Mouse (Mus musculus) myocyte (in vitro differentiated cells): ENCODE results near the gene Apln.

ENCODE experiments used
- MYOG ChIP-seq, 3 experiments: IDR thresholded peaks; one replicate each; pipeline ENCODE4 v1.6.1; 2011; ENCODE audit warnings: control low read depth in 2 of 3, low read depth in 2 of 3, mild to moderate bottlenecking in 2 of 3; ENCODE audit not compliant: insufficient read length in 2 of 3, control insufficient read depth in 1 of 3, insufficient read depth in 1 of 3
- POLR2A ChIP-seq: IDR thresholded peaks from one replicate; pipeline ENCODE4 v1.6.1; 2011; ENCODE audit warnings: low read depth, mild to moderate bottlenecking, control low read depth, moderate library complexity; ENCODE audit not compliant: insufficient read length
- USF1 ChIP-seq: IDR thresholded peaks from one replicate; pipeline ENCODE4 v1.6.1; 2011; ENCODE audit warnings: low read depth, mild to moderate bottlenecking, control low read depth, moderate library complexity

DNA sequence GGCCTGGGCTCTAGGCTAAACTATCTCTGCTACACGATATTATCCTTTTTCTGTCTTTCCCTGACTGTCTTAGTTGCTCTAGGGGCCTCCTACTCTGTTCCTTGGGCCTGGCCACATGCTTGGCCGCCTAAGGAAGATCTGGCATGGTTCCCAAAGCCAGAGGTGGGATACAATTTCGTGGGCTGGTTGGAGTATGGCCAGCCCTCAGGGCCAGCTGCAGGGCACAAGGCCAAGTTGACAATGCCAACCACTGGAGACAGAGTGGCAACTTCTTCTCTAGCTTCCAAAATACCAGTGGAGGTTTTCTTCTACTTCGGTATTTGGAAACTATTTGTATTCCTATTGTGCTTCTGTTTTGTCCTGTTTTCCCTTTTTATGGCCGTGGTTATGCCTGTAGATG, 47.7 kb upstream of the Apln start:
- TF ChIP-seq POLR2A = no peak
- TF ChIP-seq MYOG (IDR thresholded peaks at IDR 0.05; ENCODE audit: control insufficient read depth in 1 of 3, insufficient read depth in 1 of 3, insufficient read length in 2 of 3, low read depth in 2 of 3) = peak in 1 of 3 experiments; percentile 60
- no peak for TF ChIP-seq USF1
